Mouse (Mus musculus) embryonic facial prominence, embryonic 14.5 days (tissue): Measurements from ENCODE around the gene Higd1b. TPM values are rescaled to one million over a fixed set of nuclear protein-coding genes. Genes with fewer than 3 reads are reported as not detected.

ENCODE experiments used
- ATAC-seq: fragments of 200-750 bp; cut with Nextera tagmentation; 2 replicates; pipeline ENCODE4 v1.8.0; 2017; ENCODE audit warnings: low read depth, moderate number of reproducible peaks, moderate TSS enrichment
- DNase-seq: peaks from one replicate; pipeline ENCODE4 v3.0.0-alpha.2; 2015; ENCODE audit warnings: low spot score
- H3K27ac ChIP-seq: fragments of 300-500 bp; sonication (generic); replicated peaks from 2 replicates; pipeline ENCODE4 v1.5.1; 2014; ENCODE audit warnings: low read depth, mild to moderate bottlenecking, low read length, moderate library complexity
- H3K27me3 ChIP-seq: fragments of 300-500 bp; sonication (generic); replicated peaks from 2 replicates; pipeline ENCODE4 v1.6.1; 2014; ENCODE audit warnings: low read length; ENCODE audit not compliant: control insufficient read depth, insufficient read depth
- H3K36me3 ChIP-seq: fragments of 300-500 bp; sonication (generic); 2 replicates; pipeline ENCODE4 v1.6.1; 2014; ENCODE audit warnings: low read length, mixed read lengths; ENCODE audit not compliant: control insufficient read depth, insufficient read depth
- H3K4me1 ChIP-seq: fragments of 300-500 bp; sonication (generic); 2 replicates; pipeline ENCODE4 v1.6.1; 2014; ENCODE audit warnings: antibody characterized with exemption, low read length; ENCODE audit not compliant: control insufficient read depth, insufficient read depth
- H3K4me2 ChIP-seq: fragments of 300-500 bp; sonication (generic); 2 replicates; pipeline ENCODE4 v1.6.1; 2014; ENCODE audit warnings: low read depth, mild to moderate bottlenecking, low read length, moderate library complexity, mixed read lengths
- H3K4me3 ChIP-seq: fragments of 300-500 bp; sonication (generic); 2 replicates; pipeline ENCODE4 v1.5.1; 2014; ENCODE audit warnings: low read depth, mild to moderate bottlenecking, low read length
- H3K9ac ChIP-seq: fragments of 300-500 bp; sonication (generic); 2 replicates; pipeline ENCODE4 v1.6.1; 2014; ENCODE audit warnings: low read depth, mild to moderate bottlenecking, low read length, moderate library complexity, mixed read lengths
- H3K9me3 ChIP-seq: fragments of 300-500 bp; sonication (generic); 2 replicates; pipeline ENCODE4 v1.6.1; 2016; ENCODE audit warnings: low read length; ENCODE audit not compliant: control insufficient read depth
- WGBS: fragments of 180-500 bp; shearing (Covaris S2); extraction: QIAGEN DNeasy Blood & Tissue Kit; methylation state at CpG from one replicate; pipeline ENCODE4 v1.1.7; 2014; 5-methylcytosine and 5-hydroxymethylcytosine counted together
- polyA plus RNA-seq: library from polyadenylated mRNA; unstranded; fragments of >200 nt; fragmentation: Nextera tagmentation; extraction: Ambion mirVana; gene quantifications from 2 replicates; pipeline ENCODE4 v1.2.1, GENCODE M21; 2014

The Higd1b gene
- polyA plus RNA-seq, 1 experiment from 2014 or later, result 1.3 TPM

DNA sequence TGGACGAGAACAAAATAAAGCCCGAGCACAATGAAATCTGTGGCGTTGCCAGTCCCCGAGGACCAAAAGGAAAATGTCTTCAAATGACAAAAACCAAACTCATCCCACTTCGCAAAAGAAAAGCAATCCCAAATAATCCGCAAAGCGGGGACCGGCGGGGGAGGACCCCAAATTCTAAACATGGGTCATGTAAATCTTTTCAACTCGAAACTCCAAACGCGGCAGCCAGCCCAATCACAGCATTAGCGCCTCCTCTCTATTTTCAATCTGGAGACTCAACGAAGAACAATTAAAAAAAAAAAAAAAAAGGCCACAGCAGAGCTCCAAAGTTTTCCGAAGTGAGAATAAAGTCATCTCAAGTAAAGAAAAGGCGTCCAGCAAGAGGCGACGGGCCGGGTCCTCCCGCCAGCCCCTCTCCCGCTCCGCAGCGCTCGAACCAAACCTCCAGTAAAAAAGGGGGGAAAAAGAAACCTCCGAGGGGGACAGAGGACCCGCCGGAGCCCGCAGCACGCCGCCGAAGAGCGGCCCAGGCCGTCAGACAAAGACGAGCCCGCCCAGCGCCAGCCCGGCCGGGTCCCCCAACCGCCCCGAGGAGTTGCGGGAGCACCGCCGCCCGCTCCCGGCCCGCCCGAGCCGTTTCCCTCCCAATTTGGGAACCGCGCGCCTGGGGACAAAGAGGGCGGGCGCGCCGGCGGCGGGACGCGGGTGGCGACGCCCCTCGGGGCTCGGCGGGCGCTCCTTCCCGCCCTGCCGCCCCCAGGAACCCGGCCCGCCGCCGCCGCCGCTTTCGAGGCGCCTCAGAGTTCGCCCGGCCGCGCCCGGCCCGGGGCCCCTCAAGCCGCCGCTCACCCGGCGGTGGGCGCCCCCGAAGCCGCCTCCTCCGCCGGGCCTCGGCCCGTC is 17.3 kb upstream of the Higd1b start:
- no peaks in the 10 kb centered on the region; the same call in none of the 2 replicates for H3K27me3 ChIP-seq
- peak overlapping the region; percentile 82 for H3K4me2 ChIP-seq
- peak overlapping the region; percentile 99 for H3K9ac ChIP-seq
- H3K4me3 ChIP-seq, result peak overlapping the region; percentile 92
- under 1% methylated on average over 23 of the region's 92 CpGs for WGBS
- peak overlapping the region; percentile 99 for H3K27ac ChIP-seq
- ATAC-seq (peak; percentile 45), DNase-seq (peak; percentile 54)
- H3K36me3 ChIP-seq, result no peaks in the 10 kb centered on the region
- no peaks in the 10 kb centered on the region for H3K9me3 ChIP-seq
- H3K4me1 ChIP-seq, result peaks cover 20% of the 10 kb centered on the region

DNA sequence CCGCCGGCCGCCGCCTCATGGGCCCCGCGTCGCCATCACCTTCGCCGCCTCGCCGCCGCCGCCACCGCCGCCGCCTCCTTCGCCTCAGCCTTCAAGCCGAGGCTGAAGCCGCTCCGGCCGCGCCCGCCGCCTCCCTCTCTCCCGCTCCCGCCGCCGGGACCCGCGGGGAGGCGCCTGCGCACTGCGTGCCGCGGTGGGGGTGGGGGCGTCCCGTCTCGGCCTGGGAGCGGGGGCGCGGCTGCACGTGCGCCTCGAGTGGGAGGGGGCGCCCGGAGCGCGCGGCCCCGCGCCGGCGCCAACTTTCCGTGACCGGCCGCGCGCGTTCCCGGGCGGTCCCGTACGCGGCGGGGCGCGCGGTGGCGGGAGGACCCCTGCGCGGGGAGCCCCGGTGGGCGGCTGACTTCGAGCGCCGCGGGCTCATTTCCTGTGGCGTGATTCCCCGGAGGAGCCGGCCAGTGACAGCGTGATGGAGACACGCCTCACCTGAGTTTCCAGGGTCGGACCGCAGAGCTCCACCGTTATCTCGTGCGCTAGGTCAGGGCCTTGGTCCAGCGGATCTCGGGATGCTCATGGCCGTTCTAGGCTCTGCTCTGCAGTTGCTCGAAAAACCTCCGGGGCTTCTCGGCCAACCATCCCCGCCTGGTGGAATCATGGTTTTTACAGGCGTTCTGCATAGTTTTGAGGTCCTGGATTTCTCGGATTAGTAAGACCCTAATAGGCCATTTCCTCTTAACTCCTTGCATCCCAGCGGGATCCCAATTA is 16.4 kb upstream of the Higd1b start, which contains the start of gene Gjc1:
TSS of gene Gjc1 (minus strand) at position 680 of the 762 bp plus-strand sequence.
- ATAC-seq (peak; percentile 86), DNase-seq (peak; percentile 88)
- 0% methylated on average over 11 of the region's 97 CpGs for WGBS
- peak within 1 kb of the TSS; percentile 82 for H3K4me2 ChIP-seq
- no peaks in the 10 kb centered on the region for H3K36me3 ChIP-seq
- H3K4me1 ChIP-seq, result peaks cover 17% of the 10 kb centered on the region
- H3K27ac ChIP-seq, result peak within 1 kb of the TSS; percentile 99
- peak within 1 kb of the TSS; percentile 92 for H3K4me3 ChIP-seq
- no peaks in the 10 kb centered on the region; the same call in none of the 2 replicates for H3K27me3 ChIP-seq
- no peaks in the 10 kb centered on the region for H3K9me3 ChIP-seq
- H3K9ac ChIP-seq, result peak within 1 kb of the TSS; percentile 99

DNA sequence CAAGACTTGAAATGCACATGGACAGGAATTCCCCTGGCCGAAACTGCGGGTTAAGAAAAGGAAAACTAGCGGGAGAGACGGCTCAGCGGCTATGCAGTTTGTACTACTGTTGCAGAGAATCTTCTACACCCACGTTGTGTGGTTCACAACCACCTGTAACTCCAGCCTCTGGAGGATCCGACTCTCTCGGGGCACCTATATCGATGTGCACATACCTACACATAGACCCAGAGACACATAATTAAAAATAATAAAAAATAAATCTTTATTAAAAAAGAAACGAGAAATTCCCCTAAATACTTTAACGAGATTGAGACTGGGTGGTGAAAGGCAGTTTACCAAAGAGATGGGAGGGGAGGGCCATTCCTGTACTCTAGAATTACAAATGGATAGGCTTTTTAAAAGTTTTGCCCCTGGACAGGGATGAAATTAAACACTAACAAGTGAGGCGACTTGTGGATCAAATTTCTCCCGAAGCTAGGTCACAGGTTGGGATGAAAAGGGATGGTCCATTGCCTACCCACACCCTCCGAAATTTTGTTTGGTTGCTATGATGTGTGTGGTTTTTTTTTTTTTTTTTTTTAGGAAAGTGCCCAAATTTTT is 15.8 kb upstream of the Higd1b start:
- H3K27me3 ChIP-seq, result no peaks in the 10 kb centered on the region; the same call in none of the 2 replicates
- peaks cover 17% of the 10 kb centered on the region for H3K4me1 ChIP-seq
- H3K4me3 ChIP-seq, result peak overlapping the region; percentile 92
- no peak for DNase-seq
- peak; percentile 8; the same call in 1 of the 2 replicates for ATAC-seq
- no peaks in the 10 kb centered on the region for H3K36me3 ChIP-seq
- WGBS, result 3% methylated on average over 14 of the region's 14 CpGs
- peak overlapping the region; percentile 99 for H3K9ac ChIP-seq
- peak overlapping the region; percentile 99 for H3K27ac ChIP-seq
- peak overlapping the region; percentile 82 for H3K4me2 ChIP-seq
- H3K9me3 ChIP-seq, result no peaks in the 10 kb centered on the region

- 15% methylated on average over 3 of the region's 3 CpGs for whole genome bisulfite sequencing
- DNase-seq (no peak), ATAC-seq (no peak)
- no peaks in the 10 kb centered on the region for H3K36me3 ChIP-seq
- H3K4me1 ChIP-seq, result peaks cover 17% of the 10 kb centered on the region
- no peak overlapping the region for H3K27ac ChIP-seq
- H3K4me3 ChIP-seq, result no peak overlapping the region
- no peaks in the 10 kb centered on the region; the same call in none of the 2 replicates for H3K27me3 ChIP-seq
- no peaks in the 10 kb centered on the region for H3K9me3 ChIP-seq
- no peak overlapping the region for H3K9ac ChIP-seq
- H3K4me2 ChIP-seq, result no peak overlapping the region
Measured at GRCm38 (mm10) chr11:102820432-102820831, 15.2 kb upstream of the Higd1b start.

DNA sequence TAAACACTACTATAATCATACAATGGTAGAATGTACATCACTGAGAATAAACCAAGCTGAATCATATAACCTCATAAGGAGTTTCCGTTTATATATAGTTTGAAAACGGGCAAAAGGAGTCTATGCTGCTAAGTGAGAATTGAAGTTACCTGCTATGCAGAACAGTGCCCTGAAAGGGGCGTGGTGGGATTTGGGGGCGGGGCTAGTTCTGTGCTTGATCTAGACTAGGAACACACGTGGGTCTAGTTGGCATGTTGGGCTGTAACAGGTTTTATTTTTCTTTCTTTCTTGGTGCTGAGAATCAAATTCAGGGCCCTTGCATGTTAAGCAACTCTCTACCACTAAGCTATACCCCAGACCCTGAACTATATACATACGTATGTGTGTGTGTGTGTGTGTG is 14.4 kb upstream of the Higd1b start:
- ATAC-seq, result no peak
- 44% methylated on average over 6 of the region's 6 CpGs for WGBS

DNA sequence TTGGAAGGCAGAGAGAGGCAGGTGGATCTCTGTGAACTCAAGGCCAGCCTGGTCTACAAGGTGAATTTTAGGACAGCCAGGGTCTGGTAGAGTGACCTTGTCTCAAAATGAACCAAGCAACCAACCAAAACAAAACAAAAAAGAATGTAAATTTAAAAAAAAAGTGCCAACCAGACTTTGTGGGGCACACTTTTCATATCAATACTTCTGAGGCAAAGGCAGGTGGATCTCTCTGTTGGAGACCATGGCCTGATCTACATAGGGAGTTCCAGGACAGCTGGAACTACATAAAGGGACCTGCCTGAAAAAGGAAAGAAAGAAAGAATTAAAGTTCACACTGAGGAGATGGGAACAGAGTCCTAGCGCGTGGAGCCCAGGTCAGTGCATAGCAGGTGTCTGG is 9.2 kb upstream of the Higd1b start:
- DNase-seq, result no peak
- 76% methylated on average over 2 of the region's 2 CpGs for WGBS
- no peak overlapping the region for H3K9ac ChIP-seq

More for the DNA sequence above, 14.4 kb upstream of the Higd1b start:
- Histone ChIP-seq H3K4me1 (peaks cover 11% of the 10 kb centered on the region), H3K9me3 (no peaks in the 10 kb centered on the region), H3K36me3 (no peaks in the 10 kb centered on the region), H3K27ac (no peak overlapping the region), H3K4me3 (no peak overlapping the region), H3K27me3 (no peaks in the 10 kb centered on the region; the same call in none of the 2 replicates), H3K4me2 (no peak overlapping the region), H3K9ac (no peak overlapping the region)
- DNase-seq, result no peak

DNA sequence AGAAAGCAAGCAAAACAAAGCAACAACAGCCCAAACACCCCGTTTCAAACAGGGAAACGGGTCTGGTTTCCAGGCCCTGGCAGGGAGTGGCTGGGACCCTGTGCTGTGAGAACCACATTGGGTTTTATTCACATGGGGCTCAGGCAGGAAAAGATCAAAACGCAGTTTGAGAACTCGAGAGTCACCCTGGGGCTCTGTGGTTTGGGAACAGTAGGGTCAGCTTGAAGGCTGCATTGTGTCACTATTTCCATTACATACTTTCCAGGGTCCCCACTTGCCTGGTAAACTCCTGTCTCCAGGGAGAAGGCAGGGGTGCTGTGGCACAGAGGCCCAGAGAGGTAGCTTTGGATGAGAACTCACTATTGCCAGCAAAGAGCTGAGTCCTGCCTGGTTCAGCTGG is 8.6 kb upstream of the Higd1b start:
- H3K36me3 ChIP-seq, result no peaks in the 10 kb centered on the region
- 28% methylated on average over 4 of the region's 4 CpGs for WGBS

More for the DNA sequence above, 9.2 kb upstream of the Higd1b start:
- Histone ChIP-seq H3K27ac (no peak overlapping the region), H3K27me3 (no peaks in the 10 kb centered on the region; the same call in none of the 2 replicates), H3K4me1 (no peaks in the 10 kb centered on the region), H3K4me2 (no peak overlapping the region), H3K9me3 (no peaks in the 10 kb centered on the region), H3K4me3 (no peak overlapping the region), H3K36me3 (no peaks in the 10 kb centered on the region)
- no peak for ATAC-seq

GRCm38 (mm10) chr11:102830276-102830675 is 5.4 kb upstream of the Higd1b start:
- H3K9ac ChIP-seq, result no peak overlapping the region
- WGBS, result 69% methylated on average over 4 of the region's 4 CpGs
- no peaks in the 10 kb centered on the region for H3K9me3 ChIP-seq
- H3K4me1 ChIP-seq, result no peaks in the 10 kb centered on the region
- no peak for DNase-seq
- H3K4me2 ChIP-seq, result no peak overlapping the region
- H3K36me3 ChIP-seq, result no peaks in the 10 kb centered on the region
- no peak for ATAC-seq
- H3K4me3 ChIP-seq, result no peak overlapping the region
- no peak overlapping the region for H3K27ac ChIP-seq
- no peaks in the 10 kb centered on the region for H3K27me3 ChIP-seq

More for the DNA sequence above, 8.6 kb upstream of the Higd1b start:
- ATAC-seq, result no peak
- Histone ChIP-seq H3K27me3 (no peaks in the 10 kb centered on the region; the same call in 1 of the 2 replicates), H3K4me2 (no peak overlapping the region), H3K27ac (no peak overlapping the region), H3K9ac (0 out of 2 replicates have a peak overlapping the region, but pooled peaks have one; percentile 16), H3K4me1 (no peaks in the 10 kb centered on the region), H3K4me3 (no peak overlapping the region), H3K9me3 (no peaks in the 10 kb centered on the region)
- no peak for DNase-seq
